Mouse (Mus musculus) small intestine, adult 2 months (tissue): ENCODE data around the gene Nupr1.

ENCODE experiments used
- CTCF ChIP-seq: fragments of 200-500 bp; IDR thresholded peaks from 2 replicates; pipeline ENCODE4 v1.5.1; 2012; ENCODE audit warnings: low read depth, mild to moderate bottlenecking, control low read depth, inconsistent platforms, low read length, moderate library complexity, mixed read lengths; ENCODE audit not compliant: insufficient replicate concordance, insufficient read length; ENCODE audit errors: extremely low read depth
- POLR2A ChIP-seq: fragments of 200-500 bp; IDR thresholded peaks from 2 replicates; pipeline ENCODE4 v1.6.1; 2012; ENCODE audit warnings: low read depth, mild to moderate bottlenecking, control low read depth, inconsistent platforms, low read length, moderate library complexity

GRCm38 (mm10) chr7:126650852-126651251, 20.2 kb upstream of the Nupr1 start:
- TF ChIP-seq POLR2A, result no peak
- no peak for TF ChIP-seq CTCF
